Mouse (Mus musculus): Measurements from ENCODE around the gene Rps6kb2. TPM values are rescaled to one million over a fixed set of nuclear protein-coding genes. Genes with fewer than 3 reads are reported as not detected.

Rps6kb2 gene
- polyA plus RNA-seq, 1 experiment from 2014 or later: 43.2 TPM

GRCm38 (mm10) chr19:4144550-4145498 is 18.3 kb downstream of the Rps6kb2 start:
- Histone ChIP-seq H3K4me1 (ENCODE audit: insufficient read depth) (peaks cover 5% of the 10 kb centered on the region), H3K36me3 (ENCODE audit: insufficient read depth) (peaks cover under 1% of the 10 kb centered on the region; the same call in 1 of the 2 replicates), H3K4me2 (no peak overlapping the region), H3K27ac (ENCODE audit: low read depth) (no peak overlapping the region), H3K9me3 (ENCODE audit: low read depth, low read length) (no peaks in the 10 kb centered on the region), H3K4me3 (ENCODE audit: low read depth, low read length) (no peak overlapping the region), H3K9ac (no peak overlapping the region), H3K27me3 (ENCODE audit: insufficient read depth, low read length) (no peaks in the 10 kb centered on the region)
- TF ChIP-seq CTCF (IDR thresholded peaks at IDR 0.05; ENCODE audit: low read depth): no peak
- ATAC-seq (ENCODE audit: insufficient read depth) (no peak), DNase-seq (no peak)
- 77% methylated on average over 16 of the region's 16 CpGs for WGBS

GRCm38 (mm10) chr19:4143759-4144268 is 19.3 kb downstream of the Rps6kb2 start, which contains the start of gene Cabp4:
Gene Cabp4, minus strand, starts transcription at chr19:4144033.
- 71% methylated on average over 7 of the region's 7 CpGs for WGBS
- Histone ChIP-seq H3K4me1 (ENCODE audit: insufficient read depth) (no peaks in the 10 kb centered on the region), H3K27ac (ENCODE audit: low read depth) (no peak within 1 kb of the TSS), H3K36me3 (ENCODE audit: insufficient read depth) (no peaks in the 10 kb centered on the region), H3K27me3 (ENCODE audit: insufficient read depth, low read length) (no peaks in the 10 kb centered on the region), H3K9ac (no peak within 1 kb of the TSS; the same call in 1 of the 2 replicates), H3K9me3 (ENCODE audit: low read depth, low read length) (no peaks in the 10 kb centered on the region), H3K4me2 (no peak within 1 kb of the TSS), H3K4me3 (ENCODE audit: low read depth, low read length) (no peak within 1 kb of the TSS)
- no peak for DNase-seq
- no peak for ATAC-seq (ENCODE audit: insufficient read depth)
- TF ChIP-seq CTCF (IDR thresholded peaks at IDR 0.05; ENCODE audit: low read depth): no peak

- no peak for TF ChIP-seq CTCF (IDR thresholded peaks at IDR 0.05; ENCODE audit: low read depth)
- DNase-seq: no peak
- no peak overlapping the region for H3K4me3 ChIP-seq (ENCODE audit: low read depth, low read length)
- no peak overlapping the region for H3K9ac ChIP-seq
- ATAC-seq (ENCODE audit: insufficient read depth): no peak
- H3K4me2 ChIP-seq: no peak overlapping the region
- no peaks in the 10 kb centered on the region for H3K4me1 ChIP-seq (ENCODE audit: insufficient read depth)
- WGBS: 83% methylated on average over 18 of the region's 18 CpGs
- H3K27me3 ChIP-seq (ENCODE audit: insufficient read depth, low read length): no peaks in the 10 kb centered on the region
- no peaks in the 10 kb centered on the region for H3K36me3 ChIP-seq (ENCODE audit: insufficient read depth)
- H3K27ac ChIP-seq (ENCODE audit: low read depth): no peak overlapping the region
- H3K9me3 ChIP-seq (ENCODE audit: low read depth, low read length): no peaks in the 10 kb centered on the region
Measured at GRCm38 (mm10) chr19:4142416-4143173, 20.6 kb downstream of the Rps6kb2 start.

GRCm38 (mm10) chr19:4140147-4140546 is 23.0 kb downstream of the Rps6kb2 start:
- 74% methylated on average over 6 of the region's 6 CpGs for WGBS
- Histone ChIP-seq H3K4me2 (no peak overlapping the region), H3K4me3 (ENCODE audit: low read depth, low read length) (no peak overlapping the region), H3K4me1 (ENCODE audit: insufficient read depth) (no peaks in the 10 kb centered on the region), H3K9me3 (ENCODE audit: low read depth, low read length) (no peaks in the 10 kb centered on the region), H3K36me3 (ENCODE audit: insufficient read depth) (no peaks in the 10 kb centered on the region), H3K9ac (no peak overlapping the region), H3K27me3 (ENCODE audit: insufficient read depth, low read length) (no peaks in the 10 kb centered on the region), H3K27ac (ENCODE audit: low read depth) (no peak overlapping the region)
- TF ChIP-seq CTCF (IDR thresholded peaks at IDR 0.05; ENCODE audit: low read depth): no peak
- ATAC-seq (ENCODE audit: insufficient read depth) (no peak), DNase-seq (no peak)

DNA sequence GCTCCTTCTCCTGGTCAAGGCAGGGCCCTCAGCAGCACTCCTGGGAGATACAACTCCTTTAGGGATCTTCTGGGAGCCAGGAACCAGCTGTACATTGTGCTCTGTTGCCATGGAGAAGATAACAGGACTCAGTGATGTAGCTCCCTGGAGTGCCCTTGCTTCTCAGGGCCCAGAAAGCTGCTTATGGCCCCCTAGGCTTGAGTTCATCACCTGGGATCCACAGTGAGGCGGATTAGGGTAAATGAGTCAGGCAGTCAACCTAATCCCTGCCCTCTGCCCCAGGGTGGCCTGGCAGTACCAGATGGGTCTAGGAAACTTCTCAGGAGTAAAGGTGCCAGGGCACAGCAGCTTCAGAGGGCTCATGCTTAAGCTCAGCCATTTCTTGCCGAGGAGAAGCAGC is 23.7 kb downstream of the Rps6kb2 start, which contains the start of gene Gpr152:
TSS of gene Gpr152 (plus strand) at position 342 of the 400 bp plus-strand sequence.
- H3K9me3 ChIP-seq (ENCODE audit: low read depth, low read length): no peaks in the 10 kb centered on the region
- H3K9ac ChIP-seq: no peak within 1 kb of the TSS
- H3K4me2 ChIP-seq: no peak within 1 kb of the TSS
- no peaks in the 10 kb centered on the region for H3K4me1 ChIP-seq (ENCODE audit: insufficient read depth)
- TF ChIP-seq CTCF (IDR thresholded peaks at IDR 0.05; ENCODE audit: low read depth): no peak
- DNase-seq (no peak), ATAC-seq (ENCODE audit: insufficient read depth) (no peak)
- H3K27ac ChIP-seq (ENCODE audit: low read depth): no peak within 1 kb of the TSS
- WGBS: 69% methylated on average over 2 of the region's 2 CpGs
- H3K4me3 ChIP-seq (ENCODE audit: low read depth, low read length): no peak within 1 kb of the TSS
- no peaks in the 10 kb centered on the region for H3K27me3 ChIP-seq (ENCODE audit: insufficient read depth, low read length)
- no peaks in the 10 kb centered on the region for H3K36me3 ChIP-seq (ENCODE audit: insufficient read depth)

DNA sequence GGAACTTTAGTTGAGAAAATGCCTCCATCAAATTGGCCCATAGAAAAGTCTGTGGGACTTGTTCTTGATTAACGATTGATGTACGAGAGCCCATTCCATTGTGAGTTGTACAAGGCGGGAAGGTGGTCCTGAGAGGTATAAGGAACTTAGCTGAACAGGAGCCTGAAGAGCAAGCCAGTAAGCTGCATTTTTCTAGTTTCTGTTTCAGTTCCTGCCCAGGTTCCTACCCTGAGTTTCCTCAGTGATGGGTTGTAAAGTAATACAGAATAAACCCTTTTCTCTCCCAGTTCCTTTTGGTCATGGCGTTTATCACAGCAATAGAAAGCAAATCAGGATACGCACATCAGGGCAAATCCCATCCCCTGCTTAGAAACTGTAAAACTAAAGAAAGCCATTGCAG is 25.2 kb downstream of the Rps6kb2 start:
- H3K9ac ChIP-seq: no peak overlapping the region
- WGBS: 80% methylated on average over 5 of the region's 5 CpGs
- no peaks in the 10 kb centered on the region for H3K4me1 ChIP-seq (ENCODE audit: insufficient read depth)
- no peaks in the 10 kb centered on the region for H3K27me3 ChIP-seq (ENCODE audit: insufficient read depth, low read length)
- H3K36me3 ChIP-seq (ENCODE audit: insufficient read depth): peaks cover 5% of the 10 kb centered on the region
- no peak for TF ChIP-seq CTCF (IDR thresholded peaks at IDR 0.05; ENCODE audit: low read depth)
- H3K9me3 ChIP-seq (ENCODE audit: low read depth, low read length): no peaks in the 10 kb centered on the region
- H3K4me3 ChIP-seq (ENCODE audit: low read depth, low read length): no peak overlapping the region
- DNase-seq (no peak), ATAC-seq (ENCODE audit: insufficient read depth) (no peak)
- no peak overlapping the region for H3K4me2 ChIP-seq
- H3K27ac ChIP-seq (ENCODE audit: low read depth): no peak overlapping the region

DNA sequence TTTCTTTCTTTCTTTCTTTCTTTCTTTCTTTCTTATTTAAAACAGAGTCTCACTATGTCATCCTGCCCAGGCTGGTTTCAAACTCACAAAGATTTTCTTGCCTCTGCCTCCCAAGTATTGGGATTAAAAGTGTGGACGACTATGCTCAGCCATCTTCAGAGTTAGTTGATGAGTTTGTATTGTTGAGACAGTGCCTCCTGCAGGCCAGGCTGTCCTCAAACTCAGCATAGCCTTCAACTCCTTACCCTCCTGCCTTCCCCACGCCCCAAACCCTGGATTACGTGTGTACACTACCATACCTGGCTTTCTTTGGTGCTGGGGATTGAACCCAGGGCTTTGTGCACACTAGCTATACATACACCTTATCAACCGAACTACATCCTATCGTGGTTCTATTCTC is 26.7 kb downstream of the Rps6kb2 start:
- H3K4me1 ChIP-seq (ENCODE audit: insufficient read depth): no peaks in the 10 kb centered on the region
- H3K9me3 ChIP-seq (ENCODE audit: low read depth, low read length): no peaks in the 10 kb centered on the region
- H3K4me2 ChIP-seq: no peak overlapping the region
- H3K4me3 ChIP-seq (ENCODE audit: low read depth, low read length): no peak overlapping the region
- 79% methylated on average over 5 of the region's 5 CpGs for WGBS
- no peaks in the 10 kb centered on the region for H3K27me3 ChIP-seq (ENCODE audit: insufficient read depth, low read length)
- no peak overlapping the region for H3K27ac ChIP-seq (ENCODE audit: low read depth)
- DNase-seq: no peak
- ATAC-seq (ENCODE audit: insufficient read depth): no peak
- no peak overlapping the region for H3K9ac ChIP-seq
- TF ChIP-seq CTCF (IDR thresholded peaks at IDR 0.05; ENCODE audit: low read depth): no peak
- peaks cover 19% of the 10 kb centered on the region for H3K36me3 ChIP-seq (ENCODE audit: insufficient read depth)

All from lung, embryonic 14.5 days (tissue).